Mouse (Mus musculus) G1E (cell line): ENCODE measurements around the gene Eaf1.

ENCODE experiments used
- CTCF ChIP-seq: IDR thresholded peaks from 2 replicates; pipeline ENCODE4 v1.5.1; 2012; ENCODE audit warnings: low read depth, low read length, inconsistent platforms, mixed read lengths
- TAL1 ChIP-seq: conservative IDR thresholded peaks from 2 replicates; pipeline ENCODE4 v1.6.1; 2012; ENCODE audit warnings: low read depth, low read length, inconsistent platforms, mixed read lengths

DNA sequence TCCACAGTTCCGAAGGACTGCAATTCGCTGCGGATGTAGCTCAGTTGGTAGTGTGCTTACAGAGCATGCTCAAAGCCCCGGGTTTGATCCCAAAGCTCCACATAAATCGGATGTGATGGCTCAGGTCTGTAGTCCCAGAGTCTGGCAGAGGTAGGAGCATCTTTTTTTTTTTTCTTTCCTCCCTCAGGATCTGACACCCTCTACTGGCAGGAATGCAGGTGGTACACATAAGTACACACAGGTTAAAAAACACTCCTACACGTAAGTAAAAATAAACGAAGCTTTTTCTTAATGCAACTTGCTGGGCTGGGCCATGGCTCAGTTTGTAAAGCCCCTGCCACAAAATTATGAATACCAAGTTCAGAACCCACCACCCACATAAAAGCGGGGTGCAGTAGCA lies 30.0 kb upstream of the Eaf1 start:
- TF ChIP-seq CTCF = no peak
- no peak for TF ChIP-seq TAL1
